Mouse (Mus musculus) heart, postnatal 10 days (tissue): ENCODE data around the gene Ogdh. TPM values are rescaled to one million over a fixed set of nuclear protein-coding genes. Genes with fewer than 3 reads are reported as not detected.
A peak's percentile ranks its signal among the peaks of the same experiment; 100 is the strongest.
"Not testable (repeated sequence)": the region's sequence is repeated elsewhere in the genome, so short reads cannot be mapped to it uniquely, and the experiment has no call there.

Experiments used
- DNase-seq, 2 experiments: peaks; one replicate each; pipeline ENCODE4 v3.0.0; 2021
- intact Hi-C: fragments of 180-260 bp; cut with DNase I; formaldehyde crosslinking; loops from one replicate; pipeline ENCODE4 v1.15.1; 2025
- total RNA-seq, 2 experiments: library from RNA; stranded (reverse); gene quantifications; 2 replicates each; pipeline ENCODE4 v1.2.3; 2021

The Ogdh gene
- total RNA-seq, 2 experiments from 2014 or later, result 1,296 to 1,304 TPM

DNA sequence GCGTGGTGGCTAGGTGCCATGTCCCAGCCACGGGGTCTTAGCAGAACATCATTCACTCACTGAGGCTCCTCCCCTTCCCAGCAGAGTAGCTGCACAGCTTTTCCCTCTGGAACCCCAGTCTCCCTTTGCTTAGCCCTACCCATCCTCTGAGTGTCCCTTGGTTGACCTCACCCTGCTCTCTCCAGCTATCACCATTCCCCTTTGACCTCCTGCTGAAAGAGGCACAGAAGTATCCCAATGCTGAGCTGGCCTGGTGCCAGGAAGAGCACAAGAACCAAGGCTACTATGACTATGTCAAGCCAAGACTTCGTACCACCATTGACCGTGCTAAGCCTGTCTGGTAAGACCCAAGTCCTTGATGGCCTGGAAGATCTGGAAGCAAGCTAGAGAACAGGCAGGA lies 63.7 kb downstream of the Ogdh start:
- intact Hi-C loops, result no loop called here

DNA sequence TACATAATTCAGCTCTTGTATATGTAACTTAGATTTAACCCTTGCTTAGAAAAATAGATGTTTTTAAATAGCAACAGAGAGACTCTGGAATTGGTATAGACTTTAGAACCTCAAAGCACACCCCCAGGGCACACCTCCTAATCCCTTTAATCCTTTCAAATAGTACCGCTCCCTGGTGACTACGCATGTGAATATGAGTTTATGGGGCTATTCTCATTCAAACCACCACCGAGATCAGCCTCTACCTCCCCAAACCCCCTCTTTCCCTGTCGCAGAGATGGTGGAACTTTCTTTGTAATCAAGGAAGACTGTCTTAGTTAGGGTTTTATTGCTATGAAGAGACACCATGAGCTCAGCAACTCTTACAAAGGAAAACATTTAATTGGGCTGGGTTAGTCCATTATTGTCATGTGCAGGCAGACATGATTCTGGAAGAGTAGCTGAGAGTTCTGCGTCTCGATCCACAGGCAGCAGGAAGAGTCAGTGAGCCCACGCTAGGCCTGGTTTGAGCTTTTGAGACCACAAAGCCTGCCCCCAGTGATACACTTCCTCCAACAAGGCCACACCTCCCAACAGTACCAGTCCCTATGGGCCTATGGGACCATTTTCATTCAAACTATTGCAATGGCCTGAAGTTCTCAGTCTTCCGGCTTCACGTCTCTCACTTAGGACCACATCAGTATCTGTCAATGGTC lies 73.3 kb downstream of the Ogdh start:
- intact Hi-C loops, result no loop called here
- no peak for DNase-seq

More for the DNA sequence above, 63.7 kb downstream of the Ogdh start:
- DNase-seq, result no peak

DNA sequence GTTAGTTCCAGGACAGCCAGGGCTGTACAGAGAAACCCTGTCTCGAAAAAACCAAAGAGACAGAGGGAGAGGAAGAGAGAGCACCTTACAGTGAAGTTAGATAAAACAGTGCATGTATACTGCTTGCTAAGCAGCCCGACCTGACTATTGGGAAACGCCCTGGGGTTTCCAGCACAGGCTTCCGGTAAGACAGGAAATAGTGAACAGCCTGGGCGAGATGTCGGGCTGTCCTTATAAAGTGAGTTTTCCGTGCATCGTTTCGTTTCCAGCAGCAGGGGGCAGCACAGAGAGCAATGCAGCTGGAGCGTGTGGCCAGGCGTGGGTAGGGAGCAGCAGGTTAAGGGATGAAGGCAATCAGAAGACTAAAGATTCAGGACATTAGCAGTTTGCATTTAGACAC lies 74.5 kb downstream of the Ogdh start:
- DNase-seq, result peak; percentile 80 to 89
- intact Hi-C loops, result loop anchor here (2.0 kb wide), 1 partner anchor 49 kb away; the partner anchor contains the start of gene Ppia

DNA sequence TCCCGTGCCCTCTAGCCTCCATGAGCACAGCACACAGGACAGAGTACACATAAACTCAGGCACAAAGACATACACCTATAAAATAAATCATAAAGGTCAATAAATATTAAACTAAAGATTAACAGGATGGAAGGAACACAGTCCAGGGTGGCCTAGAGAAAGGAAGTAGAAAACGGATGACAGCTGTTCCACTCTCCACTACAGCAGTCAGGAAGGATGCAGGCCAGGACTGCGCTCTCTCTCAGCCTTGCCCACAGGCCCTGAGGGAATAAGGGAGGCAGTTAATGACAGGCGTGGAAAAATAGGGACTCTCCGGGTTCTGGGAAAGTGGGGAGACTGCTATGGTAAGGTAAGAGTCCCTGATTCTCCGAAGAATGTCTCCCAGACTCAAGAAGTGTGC lies 75.0 kb downstream of the Ogdh start:
- intact Hi-C loops, result loop anchor here (2.0 kb wide), 1 partner anchor 48 kb away; the partner anchor contains the start of gene Ppia

DNA sequence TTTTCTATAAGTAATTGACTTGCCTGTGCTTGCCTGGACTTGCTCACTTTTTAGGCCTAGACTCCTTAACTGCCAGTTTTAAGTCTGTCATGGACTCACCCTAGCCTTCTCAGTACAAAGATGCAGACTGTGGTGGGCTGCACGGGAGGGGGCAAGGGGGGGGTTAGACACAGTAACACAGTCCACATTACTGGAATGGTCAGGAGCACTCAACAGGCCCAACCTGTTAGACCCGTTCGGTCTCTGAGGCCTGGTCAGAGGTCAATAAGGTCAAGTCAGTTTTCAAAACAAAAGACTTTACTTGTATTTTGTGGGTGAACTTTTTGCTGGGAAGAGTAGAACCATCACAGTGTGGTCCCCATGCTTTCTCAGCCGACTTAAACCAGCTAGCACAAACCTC lies 75.7 kb downstream of the Ogdh start:
- intact Hi-C loops, result loop anchor here (2.0 kb wide), 1 partner anchor 48 kb away; the partner anchor contains the start of gene Ppia
- no peak for DNase-seq

More for the DNA sequence above, 75.0 kb downstream of the Ogdh start:
- no peak for DNase-seq

DNA sequence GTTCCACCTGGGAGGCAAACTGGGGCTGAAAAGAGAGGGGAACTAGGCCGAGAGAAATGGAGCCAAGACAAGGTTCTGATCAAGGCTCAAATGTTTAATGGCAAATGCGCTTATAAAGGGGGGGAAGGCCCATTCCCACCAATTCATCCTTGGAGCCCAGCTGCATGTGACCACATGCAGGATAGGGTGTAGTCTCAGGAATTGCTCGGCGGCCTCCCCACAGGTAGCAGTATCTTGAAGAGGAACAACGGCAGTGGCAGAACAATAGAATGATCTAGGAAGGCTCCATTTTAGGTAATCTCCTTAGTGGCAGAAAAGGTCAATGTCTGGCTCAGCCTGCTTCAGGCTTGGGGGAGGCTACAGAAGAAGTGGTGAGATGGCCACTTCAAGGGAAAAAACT lies 76.6 kb downstream of the Ogdh start:
- DNase-seq, result not testable (repeated sequence)
- intact Hi-C loops, result loop anchor here (2.0 kb wide), 1 partner anchor 47 kb away; the partner anchor contains the start of gene Ppia

DNA sequence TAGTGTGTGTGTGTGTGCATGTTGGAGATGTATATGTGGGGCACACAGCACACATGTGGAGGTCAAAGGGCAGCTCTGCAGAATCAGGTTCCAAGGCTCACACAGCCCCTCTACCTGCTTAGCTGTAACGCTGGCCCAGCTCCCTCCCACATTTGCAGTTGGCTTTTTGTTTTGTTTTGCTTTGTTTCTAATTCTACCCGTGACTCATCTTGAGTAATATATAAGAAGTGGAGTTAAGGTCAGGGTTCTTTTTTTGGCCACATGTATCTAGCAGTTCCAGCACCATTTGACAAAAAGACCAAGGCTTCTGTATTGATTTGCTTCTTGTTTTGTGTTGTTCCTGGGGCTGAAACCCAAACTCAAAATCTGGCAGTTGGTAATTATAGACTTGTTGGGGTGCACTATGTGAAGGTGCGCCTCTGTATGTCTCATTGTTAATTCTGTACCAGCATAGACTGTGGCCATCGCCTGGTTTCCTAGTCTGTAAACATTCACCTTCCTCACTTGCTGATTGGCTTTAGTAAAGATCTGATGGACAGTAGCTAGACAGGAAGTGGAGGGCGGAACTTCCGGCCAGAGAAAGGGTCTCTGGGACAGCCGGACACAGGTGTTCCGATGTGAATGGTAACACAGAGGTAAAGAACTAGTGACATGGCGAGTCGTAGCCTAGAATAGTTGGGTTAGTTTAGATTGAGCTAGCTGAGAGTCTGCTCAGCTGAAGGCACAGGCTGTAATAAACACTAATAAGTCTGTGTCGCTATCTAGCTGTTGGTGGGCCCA lies 80.1 kb downstream of the Ogdh start:
- DNase-seq, result no peak
- intact Hi-C loops, result no loop called here

DNA sequence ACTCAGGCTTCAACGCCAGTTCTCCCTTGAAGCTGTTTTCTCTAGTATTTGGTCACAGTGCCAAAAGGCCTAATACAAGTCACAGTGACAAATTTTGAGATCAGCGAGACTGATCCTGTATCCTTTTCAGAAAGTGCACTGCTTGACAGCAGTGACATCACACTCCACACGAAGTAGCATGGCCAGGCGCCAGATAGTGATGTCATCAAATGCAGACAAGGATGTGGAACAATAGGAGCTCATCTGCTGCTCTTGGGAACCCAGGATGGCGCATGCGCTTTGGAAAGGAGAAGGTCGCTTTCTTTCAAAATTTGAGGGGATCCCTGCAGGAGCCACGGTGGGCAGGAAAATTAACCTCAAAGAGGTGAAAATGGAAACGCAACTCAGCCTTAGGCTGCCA lies 81.4 kb downstream of the Ogdh start:
- intact Hi-C loops, result no loop called here
- no peak for DNase-seq

DNA sequence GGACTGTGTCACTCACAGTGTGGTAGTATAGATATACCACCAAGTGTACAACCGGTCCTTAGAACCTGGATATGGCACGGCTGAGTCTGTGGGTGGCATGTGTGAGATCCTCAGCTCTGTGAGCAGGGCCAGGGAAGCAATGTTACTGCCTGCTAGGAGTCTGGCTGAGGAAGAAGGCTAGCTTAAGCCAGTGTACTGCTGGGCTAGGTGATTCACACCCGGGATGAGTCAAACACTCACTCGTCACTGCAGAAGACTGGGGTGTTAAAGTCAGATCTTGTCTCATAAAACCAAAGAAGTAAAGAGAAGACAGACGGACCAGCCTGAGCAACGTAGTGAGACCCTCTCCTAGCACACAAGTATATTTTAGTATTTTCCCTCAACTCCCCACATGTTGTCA lies 89.5 kb downstream of the Ogdh start:
- intact Hi-C loops, result no loop called here
- no peak for DNase-seq

DNA sequence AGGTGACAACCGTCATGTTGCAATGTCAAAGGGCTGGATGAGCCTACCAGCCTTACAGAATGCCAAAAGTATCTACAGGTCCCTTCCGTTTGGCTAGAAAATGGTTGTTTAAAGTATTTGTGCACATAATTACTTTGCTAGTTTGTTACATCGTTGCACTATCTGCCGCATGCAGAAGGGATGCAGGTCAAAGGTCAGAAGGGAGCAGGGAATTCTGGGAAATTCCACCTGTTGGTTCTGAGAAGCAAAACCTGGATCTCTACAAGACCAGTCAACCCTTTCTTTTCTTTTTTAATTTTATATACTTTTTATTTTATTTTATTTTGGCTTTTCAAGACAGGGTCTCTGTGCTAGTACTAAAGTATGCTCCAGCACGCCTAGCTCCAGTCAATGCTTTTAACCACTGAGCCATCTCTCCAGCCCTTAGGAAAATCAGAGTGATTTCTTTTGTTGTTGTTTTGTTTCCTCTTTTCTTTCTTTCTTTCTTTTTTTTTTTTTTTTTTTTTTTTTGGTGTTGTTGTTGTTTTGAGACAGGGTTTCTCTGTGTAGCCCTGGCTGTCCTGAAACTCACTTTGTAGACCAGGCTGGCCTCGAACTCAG lies 96.8 kb downstream of the Ogdh start:
- intact Hi-C loops, result no loop called here
- no peak for DNase-seq

DNA sequence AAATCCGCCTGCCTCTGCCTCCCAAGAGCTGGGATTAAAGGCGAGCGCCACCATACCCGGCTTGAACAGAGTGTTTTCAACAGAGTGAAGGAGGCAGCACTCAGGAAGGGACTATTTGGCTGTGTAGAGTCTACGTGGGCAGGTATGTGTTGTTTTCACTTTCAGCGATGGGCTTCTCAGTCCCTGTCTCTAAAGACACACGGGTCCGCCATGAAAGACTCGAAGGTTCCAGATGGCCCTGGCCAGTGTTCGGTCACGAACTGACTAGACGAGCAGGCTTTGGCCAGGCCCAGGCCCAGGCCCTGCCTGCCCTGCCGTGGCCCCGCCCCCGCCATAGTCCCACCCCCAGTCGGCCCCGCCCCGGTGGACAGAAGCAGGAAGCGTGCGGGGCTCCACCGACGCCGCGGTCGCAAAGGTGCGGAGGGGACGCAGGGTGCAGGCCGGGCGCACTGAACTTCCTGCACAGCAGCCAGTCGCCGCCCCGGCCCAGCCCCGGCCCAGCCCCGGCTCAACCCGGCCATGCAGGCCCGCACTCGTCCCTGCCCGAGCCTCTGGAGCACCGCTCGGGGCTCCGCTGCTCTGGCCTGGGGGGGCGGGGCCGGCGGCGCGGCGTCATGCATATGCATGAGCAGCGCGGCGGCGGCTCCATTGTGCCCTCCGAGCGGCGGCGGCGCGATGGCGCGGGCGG lies 97.4 kb downstream of the Ogdh start, which contains the start of gene Zmiz2:
Gene Zmiz2, plus strand, starts transcription at position 349 of the 688 bp plus-strand sequence.
- intact Hi-C loops, result no loop called here
- peak; percentile 96 to 97 for DNase-seq

DNA sequence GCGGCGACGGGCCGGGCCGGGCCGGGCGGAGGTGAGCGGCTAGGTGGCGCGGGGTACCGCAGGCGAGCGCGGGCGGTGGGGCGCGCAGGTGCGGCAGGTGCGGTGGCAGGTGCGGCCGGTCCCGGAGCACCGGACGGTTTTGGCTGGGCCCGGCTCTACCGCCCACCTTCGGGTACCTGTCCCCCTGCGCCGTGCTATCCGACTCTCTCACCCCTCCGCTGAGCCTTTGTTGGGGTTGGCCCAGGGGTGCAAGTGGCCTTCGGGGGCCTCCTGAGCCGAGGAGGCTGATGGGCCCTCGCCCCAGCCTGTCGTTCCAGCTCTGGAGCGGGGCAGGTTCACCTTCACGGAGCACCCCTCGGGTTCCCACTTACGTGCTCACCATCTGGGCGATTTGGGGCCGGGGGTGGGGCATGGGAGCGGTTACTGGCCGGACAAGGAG lies 98.1 kb downstream of the Ogdh start:
- intact Hi-C loops, result no loop called here
- peak; percentile 32 to 46 for DNase-seq

DNA sequence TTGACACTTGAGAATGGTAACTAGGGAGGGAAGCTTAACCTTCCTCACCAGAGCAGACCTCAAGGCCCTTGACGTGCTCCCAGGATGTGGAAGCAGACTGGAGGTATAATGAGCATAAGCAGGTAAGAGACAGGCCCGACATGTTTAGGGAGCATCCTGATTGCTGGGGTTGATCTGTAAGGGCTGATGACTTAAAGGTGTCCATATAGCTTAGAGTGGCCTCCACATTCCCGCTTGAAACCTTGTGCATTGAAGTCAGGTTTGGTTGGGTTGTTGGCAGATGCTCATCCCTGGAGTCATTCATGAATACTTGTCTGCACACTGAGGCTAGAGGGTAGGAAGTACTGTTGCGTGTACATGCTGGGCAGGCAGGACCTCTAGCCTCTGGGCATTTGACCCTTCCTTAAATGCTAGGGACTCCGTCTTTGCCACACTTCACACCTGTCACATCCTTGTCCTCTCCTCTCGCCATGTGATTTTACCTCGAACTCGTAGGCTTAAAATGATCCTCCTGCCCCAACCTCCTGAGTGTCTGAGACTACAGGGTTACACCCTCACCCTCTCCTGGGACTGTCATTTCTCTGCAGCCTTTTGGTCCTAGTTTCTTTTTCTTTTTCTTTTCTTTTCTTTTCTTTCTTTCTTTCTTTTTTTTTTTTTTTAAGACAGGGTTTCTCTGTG lies 99.1 kb downstream of the Ogdh start:
- intact Hi-C loops, result no loop called here
- DNase-seq, result no peak

DNA sequence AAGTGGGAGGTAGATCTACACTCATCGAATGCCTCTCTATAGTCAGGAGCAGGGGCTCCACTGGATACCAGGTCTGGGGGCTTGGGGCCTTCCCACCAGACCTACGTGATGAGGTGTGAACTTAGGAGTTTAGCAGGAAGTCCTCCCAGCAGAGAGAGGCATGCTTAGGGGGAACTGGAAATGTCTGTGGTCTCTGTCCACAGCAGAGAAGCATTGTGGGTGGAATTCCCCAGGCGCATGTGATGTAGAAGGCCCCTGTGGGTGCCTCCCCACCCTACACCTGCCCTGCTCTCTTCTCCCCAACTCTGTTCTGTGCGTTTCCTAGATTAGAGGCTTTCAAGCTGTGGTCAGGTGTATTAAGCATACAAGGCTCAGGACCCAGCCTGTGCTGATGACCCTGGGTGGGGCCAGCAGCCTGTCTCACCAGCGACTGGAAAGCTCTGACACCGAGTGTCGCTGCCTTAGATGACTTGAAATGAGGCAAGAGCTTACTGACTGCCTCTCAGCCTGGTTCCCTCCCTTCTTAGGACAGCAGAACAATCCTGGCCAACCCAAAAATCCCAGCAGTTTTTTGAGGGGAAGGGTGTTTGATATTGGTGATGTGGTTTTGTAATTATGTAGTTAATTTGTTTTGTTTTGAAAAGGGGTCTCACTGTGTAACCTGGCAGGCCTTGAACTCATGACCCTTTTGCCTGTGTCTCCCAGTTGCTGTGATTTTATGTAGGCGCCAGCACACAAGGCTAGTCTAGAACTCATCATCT lies 100.3 kb downstream of the Ogdh start:
- intact Hi-C loops, result no loop called here
- no peak for DNase-seq

DNA sequence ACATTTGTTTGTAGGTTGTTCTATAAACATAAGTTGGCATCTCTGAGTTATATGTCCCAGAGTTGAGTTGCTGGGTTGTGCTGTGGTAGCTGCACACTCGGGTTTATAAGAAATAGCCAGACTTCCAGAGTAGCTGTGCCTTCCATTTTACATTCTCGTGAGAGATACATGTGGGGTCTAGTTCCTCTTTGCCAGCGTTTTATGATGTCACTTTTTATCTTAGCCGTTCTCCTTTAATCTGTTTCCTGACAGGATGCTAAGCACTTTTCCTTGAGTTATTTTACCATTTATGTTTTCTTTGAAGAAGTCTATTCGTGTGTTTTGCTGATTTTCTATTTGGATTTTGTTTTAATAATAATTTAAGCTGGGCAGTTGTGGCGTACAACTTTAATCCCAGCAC lies 101.4 kb downstream of the Ogdh start:
- DNase-seq, result no peak
- intact Hi-C loops, result no loop called here

DNA sequence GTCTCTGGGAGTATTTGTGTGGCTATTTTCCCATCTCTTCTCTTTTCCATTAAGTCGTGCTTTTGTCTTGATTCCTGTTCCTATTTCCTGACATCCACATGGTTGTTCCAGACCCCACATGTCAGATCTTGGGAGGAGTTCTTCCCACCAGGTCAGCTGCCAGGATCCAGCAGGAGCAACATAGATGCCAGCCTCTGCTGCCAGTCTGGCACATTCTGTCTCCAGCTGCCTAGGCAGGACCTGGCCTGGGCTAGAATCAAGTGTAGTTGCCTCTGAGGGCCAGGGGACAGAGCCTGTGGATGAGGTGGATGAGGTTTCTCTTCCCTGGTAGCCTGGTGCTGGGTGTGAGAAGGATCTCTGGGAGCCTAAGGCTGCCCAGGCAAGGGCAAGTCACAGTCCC lies 102.4 kb downstream of the Ogdh start:
- no peak for DNase-seq
- intact Hi-C loops, result no loop called here

DNA sequence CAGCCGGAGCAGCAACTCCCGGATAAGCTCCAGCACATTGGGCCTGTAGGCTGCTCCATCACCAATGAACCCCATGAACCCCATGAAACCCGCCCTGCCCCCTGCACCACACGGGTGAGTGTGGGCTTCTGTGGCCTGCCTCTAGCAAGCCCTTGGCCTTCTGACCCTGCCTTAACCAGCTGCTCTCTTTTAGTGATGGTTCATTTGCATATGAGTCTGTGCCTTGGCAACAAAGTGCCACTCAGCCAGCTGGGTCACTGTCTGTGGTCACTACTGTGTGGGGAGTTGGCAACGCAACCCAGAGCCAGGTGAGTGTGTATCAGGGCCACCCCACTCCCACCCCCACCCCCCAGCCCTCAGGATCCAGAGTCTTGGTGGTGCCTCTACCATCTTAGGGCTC lies 104.1 kb downstream of the Ogdh start:
- no peak for DNase-seq

DNA sequence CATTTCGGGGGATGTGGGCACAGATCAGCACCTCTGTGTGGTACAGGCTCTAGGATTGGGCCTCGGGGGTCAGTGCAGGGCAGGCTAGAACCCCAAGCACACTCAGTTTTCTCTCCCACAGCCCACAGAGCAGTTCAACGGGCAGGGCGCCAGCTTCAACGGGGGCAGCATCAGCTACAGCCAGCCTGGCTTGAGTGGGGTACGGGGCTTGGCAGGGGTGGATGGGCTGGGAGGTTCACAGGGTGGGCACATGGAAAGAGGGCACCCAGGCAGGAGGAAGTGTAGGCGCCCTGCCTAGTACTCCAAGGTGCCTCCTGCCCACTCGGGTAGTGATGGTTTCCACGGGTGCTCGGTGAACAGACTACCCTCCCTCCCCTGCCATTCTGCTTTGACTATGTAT lies 106.7 kb downstream of the Ogdh start:
- intact Hi-C loops, result no loop called here

More for the DNA sequence above, 104.1 kb downstream of the Ogdh start:
- intact Hi-C loops, result no loop called here

More for the DNA sequence above, 106.7 kb downstream of the Ogdh start:
- no peak for DNase-seq
